Mouse (Mus musculus) thymus, postnatal 36 days (tissue): ENCODE results near the gene Olfr1500.
"Not testable (repeated sequence)": the region's sequence is repeated elsewhere in the genome, so short reads cannot be mapped to it uniquely, and the experiment has no call there.

Source experiments
- DNase-seq, 2 experiments: peaks; one replicate each; pipeline ENCODE4 v3.0.0; 2022; ENCODE audit warnings: mixed read lengths in 2 of 2

The Olfr1500 gene

DNA sequence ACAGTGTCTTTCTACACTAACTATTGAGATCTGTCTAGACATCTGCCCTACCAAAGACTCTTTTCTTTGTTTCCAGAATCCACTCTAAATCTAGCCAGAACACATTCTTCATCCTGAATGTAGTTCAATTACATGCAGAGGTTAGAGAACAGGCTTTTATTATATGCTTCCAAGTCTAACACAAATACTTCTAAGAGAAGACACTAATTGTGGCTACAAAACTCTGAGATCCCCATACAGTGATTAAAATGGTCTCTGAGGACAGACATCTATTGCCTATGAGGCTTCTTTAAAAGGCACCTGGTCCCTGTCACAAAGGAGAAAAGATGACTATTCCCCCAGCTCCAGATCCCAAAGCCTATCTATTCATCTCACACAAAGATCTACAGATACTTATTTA lies at the start of gene Olfr1500:
Gene Olfr1500, minus strand, starts transcription at position 101 of the 400 bp plus-strand sequence.
- DNase-seq, result no peak

DNA sequence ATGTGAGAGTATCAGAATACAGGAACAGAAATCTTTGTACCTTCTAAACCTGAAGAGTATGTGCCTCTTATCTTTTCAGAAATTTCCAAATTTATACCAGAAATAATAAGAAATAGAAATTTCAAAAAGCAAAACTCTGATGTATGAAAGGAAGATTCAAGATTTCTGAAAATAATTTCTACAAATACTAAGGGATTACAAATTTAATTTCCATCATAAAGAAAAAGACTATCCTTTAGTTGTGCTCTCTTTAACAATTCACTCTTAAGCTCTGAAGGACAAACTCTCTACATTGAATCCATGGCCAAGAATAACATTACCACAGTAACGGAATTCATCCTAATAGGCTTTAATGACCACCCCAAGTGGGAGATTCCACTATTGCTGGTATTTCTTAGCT lies 31.2 kb upstream of the Olfr1500 start, which contains the start of gene Olfr1502:
Gene Olfr1502, plus strand, starts transcription at position 301 of the 400 bp plus-strand sequence.
- no peak for DNase-seq

DNA sequence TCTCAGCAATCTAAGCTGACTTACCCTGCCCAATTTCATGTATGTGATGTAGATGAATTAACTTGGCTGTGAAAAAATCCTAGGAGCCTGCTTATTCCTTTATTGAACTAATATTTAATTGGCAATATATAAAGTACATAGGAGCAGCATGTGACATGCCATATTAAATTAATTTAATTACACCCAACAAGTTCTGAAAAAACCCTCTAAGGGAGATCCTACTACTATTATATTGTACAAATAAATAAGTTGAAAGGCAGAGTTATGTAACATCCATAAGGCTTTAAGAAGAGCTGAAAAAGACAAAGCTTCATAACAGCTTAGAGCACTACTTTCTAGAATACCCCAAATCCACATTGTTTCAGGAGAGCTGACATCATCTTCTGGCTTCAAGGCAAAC lies 20.3 kb upstream of the Olfr1500 start, which contains the start of gene Olfr1501:
Gene Olfr1501, minus strand, starts transcription at position 101 of the 400 bp plus-strand sequence.
- not testable (repeated sequence) for DNase-seq

DNA sequence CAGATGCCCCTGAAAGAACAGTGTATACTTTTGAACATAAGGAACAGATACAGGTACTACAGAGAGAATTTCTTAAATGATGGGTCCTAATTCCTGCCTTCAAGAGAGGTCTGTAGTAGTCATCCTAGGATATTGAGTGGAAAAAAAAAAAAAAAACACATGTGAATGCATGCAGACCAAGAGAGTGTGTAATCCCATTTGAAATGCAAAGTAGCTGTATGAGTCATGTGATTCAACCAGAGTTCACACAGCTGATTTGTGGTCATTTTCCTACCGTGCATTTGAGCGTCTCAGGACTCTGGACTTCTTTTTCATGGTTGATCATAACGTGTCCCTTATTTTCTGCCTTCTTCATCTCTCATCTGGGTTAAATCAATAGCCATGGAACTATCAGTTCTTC lies 1.8 kb downstream of the Olfr1500 start:
- no peak for DNase-seq

DNA sequence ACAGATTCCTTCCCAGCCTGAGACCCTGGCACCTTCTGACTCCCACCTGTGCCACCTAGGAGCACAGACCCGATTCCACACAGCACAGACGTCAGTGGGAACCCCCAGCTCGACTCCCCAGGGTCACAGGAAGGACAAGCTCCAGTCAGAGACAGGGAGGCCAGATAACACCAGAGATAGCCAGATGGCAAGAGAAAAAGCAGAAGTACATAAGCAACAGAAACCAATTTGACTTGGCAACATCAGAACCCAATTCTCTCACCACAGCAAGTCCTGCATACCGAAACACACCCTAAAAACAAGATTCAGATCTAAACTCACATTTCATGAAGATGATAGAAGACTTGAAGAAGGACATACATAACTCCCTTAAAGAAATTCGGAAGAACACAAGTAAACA lies 9.4 kb downstream of the Olfr1500 start:
- no peak for DNase-seq

DNA sequence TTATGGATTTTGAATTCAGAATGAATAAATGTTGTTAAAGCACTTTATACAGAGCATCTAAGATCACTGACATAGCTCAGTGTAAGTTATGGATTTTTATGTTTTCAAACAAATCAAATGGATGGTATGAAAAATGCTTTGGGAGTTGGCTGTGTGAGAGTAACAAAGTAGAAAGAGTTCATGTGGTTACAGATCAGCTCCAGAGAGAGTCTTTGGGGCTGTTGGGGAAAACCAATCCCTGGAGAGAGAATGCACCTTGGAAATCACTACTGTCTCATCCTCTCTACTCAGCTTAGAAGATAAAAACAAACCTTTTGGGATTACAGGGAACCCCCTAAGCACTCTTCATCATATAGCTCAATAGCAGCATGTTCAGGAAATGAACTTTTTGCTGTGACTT lies 10.9 kb downstream of the Olfr1500 start, which contains the start of gene Olfr1499:
Gene Olfr1499, minus strand, starts transcription at position 101 of the 400 bp plus-strand sequence.
- DNase-seq, result no peak

DNA sequence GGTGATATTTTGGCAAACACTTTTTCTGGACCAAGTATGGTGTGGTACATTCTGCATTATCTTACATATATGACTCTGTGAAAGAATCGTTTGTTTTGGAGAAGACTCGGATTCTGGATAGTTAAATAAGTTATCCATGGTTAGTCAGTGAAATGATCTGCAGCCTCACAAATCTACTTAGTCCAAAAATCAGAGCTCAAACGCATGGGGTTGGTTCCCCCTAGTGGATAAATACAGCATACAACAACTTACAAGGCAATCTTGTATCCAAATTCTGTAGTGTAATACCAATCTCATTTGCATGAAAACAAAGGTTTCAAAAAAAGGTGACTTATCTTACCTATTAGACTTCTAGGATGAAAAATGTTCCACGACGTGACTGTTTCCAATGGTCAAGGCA lies 11.5 kb downstream of the Olfr1500 start:
- DNase-seq, result no peak

DNA sequence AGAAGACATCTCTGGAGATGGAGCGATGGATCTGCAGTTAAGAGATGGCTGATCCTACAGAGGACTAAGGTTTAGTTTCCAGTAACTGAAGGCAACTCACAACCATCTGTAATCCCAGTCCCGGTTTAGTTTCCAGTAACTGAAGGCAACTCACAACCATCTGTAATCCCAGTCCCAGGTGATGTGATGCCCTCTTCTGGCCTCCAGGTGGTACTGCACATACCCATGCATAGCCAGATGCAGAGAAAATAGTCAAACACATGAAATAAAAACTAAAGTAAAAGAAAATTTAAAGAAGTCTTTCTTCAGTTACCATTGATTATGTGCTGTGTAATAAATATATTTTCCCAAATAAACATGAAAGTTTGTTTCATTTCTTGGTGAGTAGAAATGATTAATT lies 17.5 kb downstream of the Olfr1500 start:
- DNase-seq, result no peak

DNA sequence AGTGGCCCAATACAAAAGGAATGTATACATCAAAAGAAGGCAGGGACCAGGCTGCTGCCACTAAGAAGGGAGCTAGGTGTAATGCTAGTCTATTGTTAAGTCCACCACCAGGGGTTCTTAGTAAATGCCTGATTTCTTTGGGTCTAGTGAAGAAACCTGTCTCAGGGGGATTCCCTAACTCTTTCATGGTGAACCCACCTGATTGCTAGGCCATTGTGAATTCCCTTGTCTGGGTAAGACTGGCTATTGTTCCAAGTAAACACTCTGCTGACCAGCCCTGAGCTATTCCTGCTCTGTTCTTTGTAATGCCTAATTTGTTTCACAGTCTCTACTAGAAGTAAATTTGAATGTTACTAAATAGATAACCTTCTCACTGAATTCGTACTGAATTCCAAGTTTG lies 24.8 kb downstream of the Olfr1500 start:
- DNase-seq, result not testable (repeated sequence)

DNA sequence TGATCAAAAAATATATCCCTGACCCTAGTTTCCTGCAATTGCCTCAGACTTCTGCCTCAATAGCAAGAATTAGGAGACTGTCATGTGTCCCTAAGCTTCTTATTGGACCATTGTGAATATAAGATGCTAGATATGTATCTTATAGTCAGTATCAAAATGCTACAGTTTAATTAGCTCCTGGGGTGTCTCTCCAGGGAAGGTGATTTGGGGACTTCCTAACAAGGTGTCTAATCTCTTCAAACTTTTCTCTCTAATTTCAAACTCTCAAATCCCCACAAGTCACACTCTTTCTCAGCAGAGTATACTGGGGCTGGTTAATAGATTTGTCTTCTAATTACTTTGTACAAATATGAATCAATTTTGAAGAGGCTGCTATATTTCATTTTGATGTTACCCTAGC lies 32.2 kb downstream of the Olfr1500 start, which contains the start of gene Olfr1497:
Gene Olfr1497, minus strand, starts transcription at position 101 of the 400 bp plus-strand sequence.
- DNase-seq, result no peak

DNA sequence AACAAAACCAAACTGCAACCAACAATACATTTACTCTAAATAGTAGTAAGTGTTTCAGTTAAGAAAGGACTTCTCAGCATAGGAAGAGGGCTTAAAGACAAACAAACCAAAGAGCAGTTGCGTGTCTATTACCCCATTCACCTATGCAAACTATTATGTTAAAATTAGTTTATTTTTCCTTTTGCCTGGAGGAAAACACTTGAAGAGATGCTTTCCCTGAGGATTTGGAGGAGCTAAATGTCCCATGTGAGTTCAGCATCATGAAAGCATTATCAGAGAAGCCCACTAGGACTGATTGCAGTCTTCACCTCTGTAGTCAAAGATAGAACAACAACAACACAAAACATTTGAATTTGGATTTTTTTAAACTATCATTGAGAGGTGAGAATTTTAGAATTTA lies 52.7 kb downstream of the Olfr1500 start, which contains the start of gene Olfr1496:
Gene Olfr1496, plus strand, starts transcription at position 301 of the 400 bp plus-strand sequence.
- no peak for DNase-seq
